Mouse (Mus musculus): ENCODE data around the gene Fbxo31. TPM values are rescaled to one million over a fixed set of nuclear protein-coding genes. Genes with fewer than 3 reads are reported as not detected.

Fbxo31 gene
- polyA plus RNA-seq, 1 experiment from 2014 or later = 13.8 TPM

DNA sequence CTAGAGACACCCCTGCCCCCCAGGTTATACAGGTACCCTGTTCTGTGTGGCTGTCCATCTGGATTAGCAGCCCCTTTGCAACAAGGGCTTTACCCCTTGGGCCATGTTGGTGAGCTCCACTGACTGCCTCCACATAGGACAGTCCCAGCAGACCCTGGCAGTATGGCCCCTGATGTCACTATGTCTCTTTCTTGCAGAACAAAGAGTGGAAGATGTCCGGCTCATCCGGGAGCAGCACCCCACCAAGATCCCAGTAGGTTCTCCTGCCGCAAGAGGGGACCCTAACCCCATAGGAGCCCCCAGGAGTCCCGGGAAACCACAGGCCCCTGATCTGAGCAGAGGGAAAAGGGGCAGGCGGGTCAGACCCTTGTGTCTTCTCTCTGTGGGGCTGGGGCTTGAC lies 14.7 kb upstream of the Fbxo31 start:
- Histone ChIP-seq H3K9me3 (ENCODE audit: control insufficient read depth, low read length) (no peaks in the 10 kb centered on the region), H3K27ac (replicated peaks; ENCODE audit: low read depth, low read length) (no peak overlapping the region), H3K36me3 (ENCODE audit: control insufficient read depth, insufficient read depth, low read length) (peaks cover 4% of the 10 kb centered on the region; the same call in 1 of the 2 replicates), H3K4me2 (ENCODE audit: low read depth, severe bottlenecking) (no peak overlapping the region), H3K4me1 (ENCODE audit: control insufficient read depth, insufficient read depth, low read length) (peaks cover 13% of the 10 kb centered on the region), H3K27me3 (ENCODE audit: control insufficient read depth, insufficient read depth, low read length) (no peaks in the 10 kb centered on the region), H3K9ac (ENCODE audit: low read length) (no peak overlapping the region), H3K4me3 (ENCODE audit: low read depth, low read length) (no peak overlapping the region)
- no peak for DNase-seq (ENCODE audit: low spot score)
- no peak for ATAC-seq (ENCODE audit: insufficient number of reproducible peaks, low FRiP score, low TSS enrichment, low read depth)
- WGBS = 94% methylated on average over 5 of the region's 5 CpGs

DNA sequence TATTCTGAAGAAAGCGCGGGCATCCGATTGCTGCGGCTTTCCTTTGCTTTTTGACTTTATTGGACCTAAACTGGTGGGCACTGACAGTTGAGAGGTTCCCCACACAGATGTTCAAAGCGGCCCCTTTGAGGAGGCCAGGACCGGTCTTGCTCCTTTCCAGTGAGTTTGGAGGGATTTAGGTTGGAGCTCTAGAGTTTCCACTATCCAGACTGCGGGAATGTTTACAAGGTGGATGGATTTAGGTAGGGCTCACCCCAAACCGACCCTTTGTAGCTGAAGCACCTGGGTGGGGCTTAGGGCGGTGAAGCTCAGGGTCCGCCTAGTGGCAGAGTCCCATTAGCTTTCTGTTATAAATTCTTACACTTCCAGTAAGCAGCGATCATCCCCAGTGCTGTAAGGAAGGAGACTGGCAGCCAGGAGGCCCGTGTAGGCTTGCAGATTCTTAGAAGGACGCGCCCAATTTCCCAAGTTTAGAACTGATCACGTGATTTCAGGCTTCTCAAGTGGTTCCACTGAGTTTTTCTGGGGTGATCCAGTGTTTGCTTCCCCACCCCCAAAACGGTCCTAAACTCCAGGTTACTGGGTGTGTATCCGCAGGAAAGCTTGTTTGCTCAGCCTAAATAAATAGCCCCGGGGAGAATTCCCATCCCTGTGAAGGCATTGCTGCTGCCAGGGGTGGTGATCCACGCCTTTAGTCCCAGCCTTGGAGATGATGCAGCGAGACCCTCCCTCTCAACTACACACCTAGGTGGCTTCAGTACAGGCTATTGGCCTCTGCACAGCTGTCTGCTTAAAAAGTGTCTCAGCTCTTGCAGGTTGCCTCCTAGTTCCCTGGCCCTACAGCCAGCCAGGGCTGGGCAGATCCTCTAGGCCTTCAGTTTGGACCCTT lies 12.8 kb upstream of the Fbxo31 start:
- Histone ChIP-seq H3K9me3 (ENCODE audit: control insufficient read depth, low read length) (no peaks in the 10 kb centered on the region), H3K36me3 (ENCODE audit: control insufficient read depth, insufficient read depth, low read length) (peaks cover 4% of the 10 kb centered on the region; the same call in 1 of the 2 replicates), H3K9ac (ENCODE audit: low read length) (peak overlapping the region; percentile 82), H3K4me3 (ENCODE audit: low read depth, low read length) (peak overlapping the region; percentile 89), H3K4me2 (ENCODE audit: low read depth, severe bottlenecking) (peak overlapping the region; percentile 85), H3K4me1 (ENCODE audit: control insufficient read depth, insufficient read depth, low read length) (peaks cover 13% of the 10 kb centered on the region), H3K27me3 (ENCODE audit: control insufficient read depth, insufficient read depth, low read length) (no peaks in the 10 kb centered on the region), H3K27ac (replicated peaks; ENCODE audit: low read depth, low read length) (no peak overlapping the region)
- no peak for ATAC-seq (ENCODE audit: insufficient number of reproducible peaks, low FRiP score, low TSS enrichment, low read depth)
- peak; percentile 50 for DNase-seq (ENCODE audit: low spot score)
- WGBS = 17% methylated on average over 20 of the region's 20 CpGs

DNA sequence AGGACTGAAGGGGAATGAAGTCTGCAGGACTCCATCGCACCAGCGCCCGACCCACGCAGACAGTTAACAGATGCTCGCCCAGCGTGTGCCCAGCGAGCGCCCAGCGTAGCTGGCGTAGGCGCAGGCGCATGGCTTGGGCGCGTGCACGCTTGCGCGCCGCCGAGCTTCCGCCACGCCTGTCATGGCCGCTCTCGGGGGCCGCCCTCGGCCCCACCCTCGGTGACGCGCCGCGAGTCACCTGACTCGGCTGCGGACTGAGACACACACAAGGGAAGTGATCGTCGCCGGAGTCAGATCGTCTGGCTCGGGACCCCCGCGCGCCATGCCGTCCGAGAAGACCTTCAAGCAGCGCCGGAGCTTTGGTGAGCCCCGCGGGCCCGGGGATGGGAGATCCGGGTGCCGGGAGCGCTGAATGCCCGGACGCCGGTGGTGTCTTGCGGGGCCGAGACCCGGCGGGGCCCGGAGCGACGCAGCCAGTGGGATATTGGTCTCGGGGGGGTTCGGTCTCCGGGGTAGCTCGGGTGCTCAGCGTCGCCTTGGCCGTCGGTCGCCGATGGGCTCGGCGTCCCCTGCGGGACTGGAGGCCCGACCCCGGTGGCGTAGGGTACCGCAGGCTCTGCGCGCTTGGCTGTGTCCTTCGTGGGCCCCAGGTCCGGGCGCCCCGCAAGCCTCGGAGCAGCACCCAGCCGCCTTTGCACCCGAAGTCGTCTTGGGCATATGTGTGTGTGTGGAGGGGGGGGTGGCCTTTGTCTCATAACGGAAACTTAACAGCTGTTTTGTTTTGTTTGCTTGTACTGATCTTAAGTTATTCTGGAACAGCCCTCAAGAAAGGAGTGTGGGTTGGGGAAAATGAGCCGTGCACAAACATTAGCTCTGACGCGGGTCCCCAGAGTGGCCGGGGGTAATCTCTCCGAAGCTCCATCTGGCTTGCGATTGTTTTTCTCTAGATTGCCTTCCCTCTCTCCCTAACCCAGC lies 11.9 kb upstream of the Fbxo31 start, which contains the start of gene Map1lc3b:
Gene Map1lc3b, plus strand, starts transcription at position 159 of the 975 bp plus-strand sequence.
- Histone ChIP-seq H3K4me3 (ENCODE audit: low read depth, low read length) (peak within 1 kb of the TSS; percentile 89), H3K27me3 (ENCODE audit: control insufficient read depth, insufficient read depth, low read length) (no peaks in the 10 kb centered on the region), H3K4me1 (ENCODE audit: control insufficient read depth, insufficient read depth, low read length) (peaks cover 13% of the 10 kb centered on the region), H3K9me3 (ENCODE audit: control insufficient read depth, low read length) (no peaks in the 10 kb centered on the region), H3K36me3 (ENCODE audit: control insufficient read depth, insufficient read depth, low read length) (peaks cover 4% of the 10 kb centered on the region; the same call in 1 of the 2 replicates), H3K27ac (replicated peaks; ENCODE audit: low read depth, low read length) (no peak within 1 kb of the TSS), H3K4me2 (ENCODE audit: low read depth, severe bottlenecking) (peak within 1 kb of the TSS; percentile 85), H3K9ac (ENCODE audit: low read length) (peak within 1 kb of the TSS; percentile 82)
- peak; percentile 82 for ATAC-seq (ENCODE audit: insufficient number of reproducible peaks, low FRiP score, low TSS enrichment, low read depth)
- WGBS = under 1% methylated on average over 94 of the region's 94 CpGs
- DNase-seq (ENCODE audit: low spot score) = peak; percentile 95

DNA sequence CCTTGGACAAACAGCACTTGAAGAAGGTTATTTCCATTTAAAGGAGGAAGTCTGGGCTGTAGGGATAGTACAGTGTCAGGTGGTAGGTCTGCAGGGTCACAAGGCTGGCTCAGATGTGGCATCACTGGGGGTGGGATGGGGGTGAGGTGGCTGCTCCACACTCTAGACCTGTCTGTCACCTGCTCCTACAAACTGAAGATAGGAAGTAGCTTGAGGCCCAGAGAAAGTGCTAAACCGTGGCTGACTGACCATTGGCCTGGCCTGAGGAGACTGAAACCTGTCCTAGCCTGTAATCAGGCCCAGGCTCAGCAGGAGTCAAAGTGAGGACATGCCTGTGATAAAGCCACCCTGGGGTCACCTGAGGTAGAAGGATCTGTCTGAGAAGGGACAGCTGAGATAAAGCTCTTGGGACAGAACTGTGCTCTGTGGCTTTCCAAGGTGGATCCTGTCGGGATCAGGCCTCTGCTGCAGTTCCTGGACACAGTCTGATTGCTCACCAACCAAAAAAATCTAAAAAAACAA lies 10.7 kb upstream of the Fbxo31 start:
- no peak overlapping the region for H3K4me2 ChIP-seq (ENCODE audit: low read depth, severe bottlenecking)
- H3K27ac ChIP-seq (replicated peaks; ENCODE audit: low read depth, low read length) = no peak overlapping the region
- DNase-seq (ENCODE audit: low spot score) (no peak), ATAC-seq (ENCODE audit: insufficient number of reproducible peaks, low FRiP score, low TSS enrichment, low read depth) (no peak)
- no peaks in the 10 kb centered on the region for H3K27me3 ChIP-seq (ENCODE audit: control insufficient read depth, insufficient read depth, low read length)
- WGBS = 46% methylated on average over 2 of the region's 2 CpGs
- H3K9ac ChIP-seq (ENCODE audit: low read length) = peak overlapping the region; percentile 22; the same call in 1 of the 2 replicates
- no peak overlapping the region for H3K4me3 ChIP-seq (ENCODE audit: low read depth, low read length)
- no peaks in the 10 kb centered on the region for H3K9me3 ChIP-seq (ENCODE audit: control insufficient read depth, low read length)
- peaks cover 2% of the 10 kb centered on the region; the same call in 1 of the 2 replicates for H3K36me3 ChIP-seq (ENCODE audit: control insufficient read depth, insufficient read depth, low read length)
- peaks cover 13% of the 10 kb centered on the region for H3K4me1 ChIP-seq (ENCODE audit: control insufficient read depth, insufficient read depth, low read length)

DNA sequence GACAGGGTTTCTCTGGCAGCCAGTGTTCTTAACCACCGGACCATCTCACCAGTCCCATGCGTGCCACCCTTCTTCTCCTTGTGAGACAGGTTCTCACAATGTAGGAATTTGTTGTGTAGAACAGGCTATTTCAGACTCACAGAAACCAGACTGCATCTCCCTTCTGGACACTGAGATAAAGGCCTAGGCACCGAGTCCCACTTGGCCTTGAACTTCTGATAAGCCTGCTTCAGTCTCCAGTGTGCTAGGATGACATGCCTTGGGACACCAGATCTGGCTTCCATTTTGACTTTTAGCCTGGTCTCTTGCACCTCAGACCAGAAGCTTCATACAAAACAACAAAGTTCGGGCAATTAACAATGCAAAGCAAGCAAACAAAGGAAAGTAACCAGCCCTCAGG lies 10.1 kb upstream of the Fbxo31 start:
- H3K4me1 ChIP-seq (ENCODE audit: control insufficient read depth, insufficient read depth, low read length) = peaks cover 13% of the 10 kb centered on the region
- H3K27me3 ChIP-seq (ENCODE audit: control insufficient read depth, insufficient read depth, low read length) = no peaks in the 10 kb centered on the region
- H3K4me3 ChIP-seq (ENCODE audit: low read depth, low read length) = no peak overlapping the region
- no peak overlapping the region for H3K4me2 ChIP-seq (ENCODE audit: low read depth, severe bottlenecking)
- H3K36me3 ChIP-seq (ENCODE audit: control insufficient read depth, insufficient read depth, low read length) = no peaks in the 10 kb centered on the region; the same call in 1 of the 2 replicates
- DNase-seq (ENCODE audit: low spot score) = no peak
- H3K9ac ChIP-seq (ENCODE audit: low read length) = no peak overlapping the region
- ATAC-seq (ENCODE audit: insufficient number of reproducible peaks, low FRiP score, low TSS enrichment, low read depth) = no peak
- WGBS = 88% methylated on average over 4 of the region's 4 CpGs
- no peaks in the 10 kb centered on the region for H3K9me3 ChIP-seq (ENCODE audit: control insufficient read depth, low read length)
- H3K27ac ChIP-seq (replicated peaks; ENCODE audit: low read depth, low read length) = no peak overlapping the region

DNA sequence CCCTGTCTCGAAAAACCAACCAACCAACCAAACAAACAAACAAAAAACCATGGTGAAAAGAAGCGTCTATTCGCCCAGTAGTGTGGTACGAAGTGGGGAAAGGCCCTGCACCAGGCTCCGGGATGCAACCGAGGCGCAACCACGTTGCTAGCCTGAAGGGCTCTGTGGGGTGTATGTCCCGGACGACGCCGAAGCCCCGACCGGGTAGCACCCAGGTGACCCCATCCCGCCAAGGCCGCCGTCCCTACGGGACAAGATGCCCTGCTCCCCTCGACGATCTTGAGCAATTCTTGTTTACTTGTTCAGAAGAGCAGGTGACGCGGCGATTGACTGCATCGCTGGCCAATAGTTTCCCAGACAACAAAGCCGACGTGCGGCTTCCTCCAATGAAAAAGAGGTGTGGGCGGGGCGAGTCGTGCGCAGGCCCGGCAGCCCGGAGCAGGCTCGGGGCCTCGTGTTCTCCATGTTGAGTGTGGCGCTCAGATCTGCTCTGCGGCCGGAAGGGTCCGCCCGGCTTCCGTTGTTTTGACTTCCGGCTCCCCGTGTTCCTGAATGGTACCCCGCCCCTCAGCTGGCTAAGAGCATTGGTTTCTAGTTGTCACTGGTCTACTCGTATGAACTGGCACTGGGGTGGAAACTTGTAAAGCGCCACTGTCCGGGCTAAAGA lies 6.7 kb upstream of the Fbxo31 start:
- H3K27ac ChIP-seq (replicated peaks; ENCODE audit: low read depth, low read length) = no peak overlapping the region
- H3K4me1 ChIP-seq (ENCODE audit: control insufficient read depth, insufficient read depth, low read length) = peaks cover 3% of the 10 kb centered on the region; the same call in 1 of the 2 replicates
- 1% methylated on average over 47 of the region's 47 CpGs for WGBS
- H3K27me3 ChIP-seq (ENCODE audit: control insufficient read depth, insufficient read depth, low read length) = no peaks in the 10 kb centered on the region
- ATAC-seq (ENCODE audit: insufficient number of reproducible peaks, low FRiP score, low TSS enrichment, low read depth) (peak; percentile 91), DNase-seq (ENCODE audit: low spot score) (peak; percentile 99)
- H3K4me2 ChIP-seq (ENCODE audit: low read depth, severe bottlenecking) = peak overlapping the region; percentile 62
- no peaks in the 10 kb centered on the region for H3K36me3 ChIP-seq (ENCODE audit: control insufficient read depth, insufficient read depth, low read length)
- no peaks in the 10 kb centered on the region for H3K9me3 ChIP-seq (ENCODE audit: control insufficient read depth, low read length)
- H3K9ac ChIP-seq (ENCODE audit: low read length) = peak overlapping the region; percentile 68
- H3K4me3 ChIP-seq (ENCODE audit: low read depth, low read length) = peak overlapping the region; percentile 55

DNA sequence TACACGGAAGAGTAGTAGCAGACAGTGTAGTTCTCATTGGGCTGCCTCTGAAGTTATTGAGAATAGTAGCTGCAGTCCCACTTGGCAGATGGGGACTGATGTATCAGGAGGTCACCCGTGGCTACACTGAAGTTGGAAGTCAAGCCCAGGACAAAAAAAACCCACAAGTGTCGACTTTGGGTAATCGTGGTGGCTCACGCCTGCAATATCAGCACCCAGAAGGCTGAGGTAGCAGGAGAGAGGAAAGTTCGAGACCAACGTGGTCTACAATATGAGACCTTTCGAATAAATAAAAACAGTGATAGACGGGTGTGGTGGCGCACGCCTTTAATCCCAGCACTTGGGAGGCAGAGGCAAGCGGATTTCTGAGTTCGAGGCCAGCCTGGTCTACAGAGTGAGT lies 6.1 kb upstream of the Fbxo31 start:
- Histone ChIP-seq H3K4me3 (ENCODE audit: low read depth, low read length) (peak overlapping the region; percentile 55), H3K4me1 (ENCODE audit: control insufficient read depth, insufficient read depth, low read length) (peaks cover under 1% of the 10 kb centered on the region; the same call in 1 of the 2 replicates), H3K4me2 (ENCODE audit: low read depth, severe bottlenecking) (peak overlapping the region; percentile 62), H3K9ac (ENCODE audit: low read length) (no peak overlapping the region), H3K27me3 (ENCODE audit: control insufficient read depth, insufficient read depth, low read length) (no peaks in the 10 kb centered on the region), H3K9me3 (ENCODE audit: control insufficient read depth, low read length) (no peaks in the 10 kb centered on the region), H3K36me3 (ENCODE audit: control insufficient read depth, insufficient read depth, low read length) (no peaks in the 10 kb centered on the region), H3K27ac (replicated peaks; ENCODE audit: low read depth, low read length) (no peak overlapping the region)
- no peak for DNase-seq (ENCODE audit: low spot score)
- no peak for ATAC-seq (ENCODE audit: insufficient number of reproducible peaks, low FRiP score, low TSS enrichment, low read depth)
- WGBS = 48% methylated on average over 12 of the region's 13 CpGs
